Mouse (Mus musculus): ENCODE data around the gene Rag2. TPM values are rescaled to one million over a fixed set of nuclear protein-coding genes. Genes with fewer than 3 reads are reported as not detected.

Rag2 gene
- polyA plus RNA-seq, 1 experiment = not detected

GRCm38 (mm10) chr2:101621611-101622010 lies 2.9 kb upstream of the Rag2 start:
- TF ChIP-seq CTCF (IDR thresholded peaks at IDR 0.05; ENCODE audit: extremely low read depth, insufficient read depth, low read length) (no peak), POLR2A (IDR thresholded peaks at IDR 0.05; ENCODE audit: extremely low read depth, insufficient read depth, low read length) (no peak)
- Histone ChIP-seq H3K4me3 (ENCODE audit: insufficient read depth, low read length) (no peak overlapping the region), H3K4me1 (ENCODE audit: control insufficient read depth, insufficient read depth, low read length) (peaks cover 1% of the 10 kb centered on the region), H3K27ac (ENCODE audit: insufficient read depth, low read length) (no peak overlapping the region)

GRCm38 (mm10) chr2:101623042-101623441 lies 1.5 kb upstream of the Rag2 start:
- no peak overlapping the region for H3K4me3 ChIP-seq (ENCODE audit: insufficient read depth, low read length)
- no peak overlapping the region for H3K27ac ChIP-seq (ENCODE audit: insufficient read depth, low read length)
- H3K4me1 ChIP-seq (ENCODE audit: control insufficient read depth, insufficient read depth, low read length) = peaks cover 1% of the 10 kb centered on the region
- TF ChIP-seq CTCF (IDR thresholded peaks at IDR 0.05; ENCODE audit: extremely low read depth, insufficient read depth, low read length) (no peak), POLR2A (IDR thresholded peaks at IDR 0.05; ENCODE audit: extremely low read depth, insufficient read depth, low read length) (no peak)

- Histone ChIP-seq H3K27ac (ENCODE audit: insufficient read depth, low read length) (no peak overlapping the region), H3K4me3 (ENCODE audit: insufficient read depth, low read length) (no peak overlapping the region), H3K4me1 (ENCODE audit: control insufficient read depth, insufficient read depth, low read length) (peaks cover 1% of the 10 kb centered on the region)
- TF ChIP-seq CTCF (IDR thresholded peaks at IDR 0.05; ENCODE audit: extremely low read depth, insufficient read depth, low read length) = no peak
- no peak for TF ChIP-seq POLR2A (IDR thresholded peaks at IDR 0.05; ENCODE audit: extremely low read depth, insufficient read depth, low read length)
These were observed 507 bp upstream of the Rag2 start for GRCm38 (mm10) chr2:101624011-101624410.

- no peak for TF ChIP-seq CTCF (IDR thresholded peaks at IDR 0.05; ENCODE audit: extremely low read depth, insufficient read depth, low read length)
- no peak for TF ChIP-seq POLR2A (IDR thresholded peaks at IDR 0.05; ENCODE audit: extremely low read depth, insufficient read depth, low read length)
- no peaks in the 10 kb centered on the region; the same call in 1 of the 2 replicates for H3K4me1 ChIP-seq (ENCODE audit: control insufficient read depth, insufficient read depth, low read length)
- H3K27ac ChIP-seq (ENCODE audit: insufficient read depth, low read length) = no peak overlapping the region
- H3K4me3 ChIP-seq (ENCODE audit: insufficient read depth, low read length) = no peak overlapping the region
These were observed 2.7 kb downstream of the Rag2 start for GRCm38 (mm10) chr2:101627227-101627626.

- TF ChIP-seq CTCF (IDR thresholded peaks at IDR 0.05; ENCODE audit: extremely low read depth, insufficient read depth, low read length) (no peak), POLR2A (IDR thresholded peaks at IDR 0.05; ENCODE audit: extremely low read depth, insufficient read depth, low read length) (peak; percentile 78)
- Histone ChIP-seq H3K4me1 (ENCODE audit: control insufficient read depth, insufficient read depth, low read length) (no peaks in the 10 kb centered on the region; the same call in 1 of the 2 replicates), H3K4me3 (ENCODE audit: insufficient read depth, low read length) (peak overlapping the region; percentile 80), H3K27ac (ENCODE audit: insufficient read depth, low read length) (peak overlapping the region; percentile 19; the same call in 1 of the 2 replicates)
These were observed 4.0 kb downstream of the Rag2 start for GRCm38 (mm10) chr2:101628297-101629236.

GRCm38 (mm10) chr2:101638979-101639839 lies 14.7 kb downstream of the Rag2 start:
- Histone ChIP-seq H3K4me3 (ENCODE audit: insufficient read depth, low read length) (no peak overlapping the region), H3K4me1 (ENCODE audit: control insufficient read depth, insufficient read depth, low read length) (no peaks in the 10 kb centered on the region), H3K27ac (ENCODE audit: insufficient read depth, low read length) (no peak overlapping the region)
- no peak for TF ChIP-seq POLR2A (IDR thresholded peaks at IDR 0.05; ENCODE audit: extremely low read depth, insufficient read depth, low read length)

GRCm38 (mm10) chr2:101639840-101640350 lies 15.4 kb downstream of the Rag2 start:
- no peaks in the 10 kb centered on the region for H3K4me1 ChIP-seq (ENCODE audit: control insufficient read depth, insufficient read depth, low read length)
- H3K27ac ChIP-seq (ENCODE audit: insufficient read depth, low read length) = no peak overlapping the region
- H3K4me3 ChIP-seq (ENCODE audit: insufficient read depth, low read length) = no peak overlapping the region
- TF ChIP-seq POLR2A (IDR thresholded peaks at IDR 0.05; ENCODE audit: extremely low read depth, insufficient read depth, low read length) = no peak
- TF ChIP-seq CTCF (IDR thresholded peaks at IDR 0.05; ENCODE audit: extremely low read depth, insufficient read depth, low read length) = no peak

GRCm38 (mm10) chr2:101645841-101646240 lies 21.3 kb downstream of the Rag2 start:
- H3K27ac ChIP-seq (ENCODE audit: insufficient read depth, low read length) = no peak overlapping the region
- H3K4me1 ChIP-seq (ENCODE audit: control insufficient read depth, insufficient read depth, low read length) = peaks cover 2% of the 10 kb centered on the region; the same call in 1 of the 2 replicates
- no peak overlapping the region for H3K4me3 ChIP-seq (ENCODE audit: insufficient read depth, low read length)
- TF ChIP-seq CTCF (IDR thresholded peaks at IDR 0.05; ENCODE audit: extremely low read depth, insufficient read depth, low read length) (no peak), POLR2A (IDR thresholded peaks at IDR 0.05; ENCODE audit: extremely low read depth, insufficient read depth, low read length) (no peak)

- no peak for TF ChIP-seq POLR2A (IDR thresholded peaks at IDR 0.05; ENCODE audit: extremely low read depth, insufficient read depth, low read length)
- no peak for TF ChIP-seq CTCF (IDR thresholded peaks at IDR 0.05; ENCODE audit: extremely low read depth, insufficient read depth, low read length)
- peaks cover 2% of the 10 kb centered on the region; the same call in 1 of the 2 replicates for H3K4me1 ChIP-seq (ENCODE audit: control insufficient read depth, insufficient read depth, low read length)
- H3K27ac ChIP-seq (ENCODE audit: insufficient read depth, low read length) = no peak overlapping the region
- no peak overlapping the region for H3K4me3 ChIP-seq (ENCODE audit: insufficient read depth, low read length)
These were observed 23.8 kb downstream of the Rag2 start for GRCm38 (mm10) chr2:101648361-101648760.

Measured in cortical plate, adult 2 months (tissue).